Mouse (Mus musculus) erythroblast, embryonic 14.5 days (primary cell): ENCODE results near the gene Arid3a. TPM values are rescaled to one million over a fixed set of nuclear protein-coding genes. Genes with fewer than 3 reads are reported as not detected.

ENCODE experiments used
- H3K27me3 ChIP-seq: 2 replicates; pipeline ENCODE4 v1.6.1; 2012; ENCODE audit warnings: inconsistent platforms; ENCODE audit not compliant: control insufficient read depth
- H3K36me3 ChIP-seq: 2 replicates; pipeline ENCODE4 v1.6.1; 2012; ENCODE audit warnings: mild to moderate bottlenecking, inconsistent platforms; ENCODE audit not compliant: control insufficient read depth
- H3K4me1 ChIP-seq: 2 replicates; pipeline ENCODE4 v1.6.1; 2012; ENCODE audit warnings: inconsistent platforms; ENCODE audit not compliant: control insufficient read depth
- H3K4me3 ChIP-seq: replicated peaks from 2 replicates; pipeline ENCODE3; 2012; ENCODE audit warnings: moderate library complexity, mild to moderate bottlenecking, inconsistent platforms
- H3K9me3 ChIP-seq: 2 replicates; pipeline ENCODE4 v1.6.1; 2012; ENCODE audit warnings: low read length, inconsistent platforms, mixed read lengths; ENCODE audit not compliant: control insufficient read depth
- GATA1 ChIP-seq: IDR thresholded peaks from 2 replicates; pipeline ENCODE4 v1.6.1; 2012; ENCODE audit warnings: low read length, inconsistent platforms, mixed read lengths
- TAL1 ChIP-seq: IDR thresholded peaks from 3 replicates; pipeline ENCODE4 v1.6.1; 2012; ENCODE audit warnings: low read length, inconsistent platforms, mixed read lengths
- polyA plus RNA-seq: library from polyadenylated mRNA; stranded (reverse); fragments of >175 nt; gene quantifications from 2 replicates; pipeline ENCODE4 v1.2.3, GENCODE M21; 2012

Arid3a gene
- polyA plus RNA-seq, 1 experiment = 1.4 TPM

- peaks cover 25% of the 10 kb centered on the region for H3K4me1 ChIP-seq
- peaks cover 69% of the 10 kb centered on the region for H3K9me3 ChIP-seq
- TF ChIP-seq GATA1 (no peak), TAL1 (no peak)
- H3K4me3 ChIP-seq = no peak overlapping the region
- peaks cover 85% of the 10 kb centered on the region for H3K36me3 ChIP-seq
- H3K27me3 ChIP-seq = peaks cover 33% of the 10 kb centered on the region
These were observed 50.5 kb downstream of the Arid3a start for GRCm38 (mm10) chr10:79977324-79977723.

- H3K9me3 ChIP-seq = peaks cover 64% of the 10 kb centered on the region
These were observed 51.2 kb downstream of the Arid3a start for GRCm38 (mm10) chr10:79978061-79978460.

GRCm38 (mm10) chr10:79979401-79980155, 52.7 kb downstream of the Arid3a start:
- Histone ChIP-seq H3K36me3 (peaks cover 86% of the 10 kb centered on the region), H3K4me3 (no peak overlapping the region), H3K9me3 (peaks cover 49% of the 10 kb centered on the region), H3K27me3 (peaks cover 17% of the 10 kb centered on the region; the same call in 1 of the 2 replicates), H3K4me1 (peaks cover 43% of the 10 kb centered on the region)
- TF ChIP-seq TAL1 (no peak), GATA1 (no peak)

More at GRCm38 (mm10) chr10:79978061-79978460, 51.2 kb downstream of the Arid3a start:
- no peak for TF ChIP-seq TAL1
- no peak for TF ChIP-seq GATA1
- Histone ChIP-seq H3K27me3 (peaks cover 25% of the 10 kb centered on the region), H3K4me1 (peaks cover 30% of the 10 kb centered on the region), H3K36me3 (peaks cover 91% of the 10 kb centered on the region), H3K4me3 (no peak overlapping the region)

GRCm38 (mm10) chr10:79983205-79983604, 56.4 kb downstream of the Arid3a start:
- Histone ChIP-seq H3K9me3 (peaks cover 13% of the 10 kb centered on the region), H3K36me3 (peaks cover 49% of the 10 kb centered on the region), H3K4me3 (peak overlapping the region; percentile 91), H3K27me3 (peaks cover 12% of the 10 kb centered on the region), H3K4me1 (peaks cover 75% of the 10 kb centered on the region)
- TF ChIP-seq GATA1 (no peak), TAL1 (no peak)

- Histone ChIP-seq H3K4me3 (peak overlapping the region; percentile 91), H3K36me3 (peaks cover 45% of the 10 kb centered on the region), H3K27me3 (peaks cover 16% of the 10 kb centered on the region), H3K4me1 (peaks cover 79% of the 10 kb centered on the region), H3K9me3 (peaks cover 8% of the 10 kb centered on the region)
- TF ChIP-seq GATA1 (peak; percentile 20; the same call in 1 of the 2 replicates), TAL1 (no peak)
These were observed 56.8 kb downstream of the Arid3a start for GRCm38 (mm10) chr10:79983670-79984069.

- Histone ChIP-seq H3K4me3 (peak within 1 kb of the TSS; percentile 91), H3K36me3 (peaks cover 38% of the 10 kb centered on the region), H3K9me3 (peaks cover 6% of the 10 kb centered on the region; the same call in 1 of the 2 replicates), H3K27me3 (peaks cover 23% of the 10 kb centered on the region), H3K4me1 (peaks cover 84% of the 10 kb centered on the region)
- no peak for TF ChIP-seq TAL1
- no peak for TF ChIP-seq GATA1
These were observed 57.5 kb downstream of the Arid3a start, which contains the start of gene Tmem259 for GRCm38 (mm10) chr10:79984195-79984816. TSS of gene Tmem259 (minus strand) at chr10:79984330.

DNA sequence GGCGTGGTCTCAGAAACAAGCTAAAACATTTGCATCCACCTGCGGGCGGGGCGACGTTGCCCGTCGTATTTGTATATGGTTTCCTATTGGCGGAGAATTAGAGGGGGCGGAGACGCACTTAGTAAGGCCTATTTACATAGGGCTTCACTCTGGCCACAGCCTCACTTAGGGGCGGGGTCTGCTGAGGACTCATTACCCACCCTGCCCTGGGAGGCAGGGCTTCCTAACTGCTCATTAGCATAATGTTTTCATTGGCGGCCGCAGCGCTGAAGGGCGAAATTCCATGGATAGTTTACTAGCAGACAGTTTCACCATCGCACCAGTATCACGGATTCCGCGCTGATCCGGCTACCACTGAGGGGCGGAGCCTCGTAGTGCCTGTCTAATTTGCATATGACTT, 58.0 kb downstream of the Arid3a start:
- Histone ChIP-seq H3K9me3 (peaks cover 4% of the 10 kb centered on the region; the same call in 1 of the 2 replicates), H3K36me3 (peaks cover 33% of the 10 kb centered on the region), H3K27me3 (peaks cover 28% of the 10 kb centered on the region), H3K4me3 (peak overlapping the region; percentile 91), H3K4me1 (peaks cover 86% of the 10 kb centered on the region)
- no peak for TF ChIP-seq GATA1
- no peak for TF ChIP-seq TAL1

GRCm38 (mm10) chr10:79985334-79986231, 58.7 kb downstream of the Arid3a start:
- Histone ChIP-seq H3K4me3 (peak overlapping the region; percentile 91), H3K36me3 (peaks cover 26% of the 10 kb centered on the region), H3K27me3 (peaks cover 32% of the 10 kb centered on the region), H3K9me3 (peaks cover 4% of the 10 kb centered on the region; the same call in 1 of the 2 replicates), H3K4me1 (peaks cover 88% of the 10 kb centered on the region)
- TF ChIP-seq TAL1 (no peak), GATA1 (no peak)
